Mouse (Mus musculus) left cerebral cortex, adult 8-10 months (tissue): ENCODE data around the gene Actr3b. TPM values are rescaled to one million over a fixed set of nuclear protein-coding genes. Genes with fewer than 3 reads are reported as not detected.

Experiments used
- DNase-seq, 2 experiments: peaks; one replicate each; pipeline ENCODE4 v3.0.0; 2022; ENCODE audit warnings: low spot score in 2 of 2
- total RNA-seq, 4 experiments: library from RNA; stranded (reverse); gene quantifications; 2 replicates each; pipeline ENCODE4 v1.2.4; 2022

The Actr3b gene
- total RNA-seq, 4 experiments from 2014 or later: 114 to 130 (median 118) TPM

DNA sequence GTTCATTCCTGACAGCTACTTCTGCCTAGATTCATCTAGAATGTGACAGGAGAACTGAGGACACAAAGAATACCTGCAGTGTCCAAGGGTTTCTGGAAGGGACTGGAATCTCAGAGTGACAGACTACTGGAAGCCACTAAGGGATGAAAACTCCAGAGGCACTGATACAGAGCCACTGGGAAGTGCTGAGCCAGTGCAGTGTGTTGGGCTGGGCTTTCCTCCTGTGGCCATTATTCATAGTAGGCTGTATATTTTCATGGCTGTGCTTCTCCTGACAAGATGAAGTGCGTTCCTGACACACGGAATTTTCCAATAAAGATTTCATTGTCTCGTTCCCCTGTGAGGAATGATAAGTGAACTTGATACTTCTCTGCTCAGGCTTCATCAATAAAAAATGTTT lies 126.9 kb downstream of the Actr3b start:
- no peak for DNase-seq

DNA sequence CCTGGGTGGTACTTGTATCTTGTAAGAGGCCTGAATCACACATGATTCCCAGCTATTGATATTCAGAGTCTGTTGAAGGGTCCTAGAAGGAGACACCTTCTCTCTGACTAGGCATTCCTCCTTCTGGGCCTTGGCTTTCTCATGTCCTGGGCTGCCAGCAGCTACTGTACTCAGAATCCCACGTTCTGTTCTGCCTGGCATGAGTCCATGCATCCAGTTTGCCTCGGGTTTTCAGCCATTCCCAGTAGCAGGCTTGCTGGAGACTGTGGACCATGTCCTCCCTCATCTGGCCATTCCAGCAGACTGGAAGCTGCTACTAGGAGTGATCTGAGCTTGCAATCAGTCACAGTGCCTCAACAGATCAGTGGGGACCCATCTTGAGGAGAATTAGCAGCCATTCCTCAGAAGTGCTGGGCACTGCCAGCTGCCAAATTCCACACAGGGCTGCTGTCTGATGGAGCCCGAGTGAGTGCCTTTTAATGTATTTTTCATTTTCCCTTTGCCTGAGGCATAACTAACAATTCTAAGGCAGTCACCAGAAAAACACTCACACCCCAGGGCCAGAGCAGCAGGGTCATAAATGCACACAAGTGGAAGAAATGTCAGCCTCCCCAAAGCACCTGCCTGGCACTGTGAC lies 130.1 kb downstream of the Actr3b start:
- no peak for DNase-seq

DNA sequence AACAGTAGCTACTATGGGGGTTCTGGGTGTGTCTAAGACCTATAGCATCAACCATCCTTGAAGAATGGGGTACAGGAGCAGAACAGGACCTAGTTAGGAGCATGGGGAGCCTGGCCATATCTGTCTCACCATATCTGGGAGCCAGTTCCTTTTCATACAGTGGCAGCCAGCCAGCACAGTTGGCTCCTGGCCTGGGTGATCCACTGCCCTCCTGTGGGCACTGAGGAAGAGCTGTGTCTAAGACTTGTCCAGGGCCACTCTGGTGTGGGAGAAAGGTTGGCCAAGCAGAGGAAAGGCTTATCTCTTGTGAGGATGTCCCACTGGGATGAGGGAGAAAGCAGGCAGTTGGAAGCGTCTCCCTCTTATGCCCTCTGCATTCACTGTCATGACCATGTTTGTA lies 131.5 kb downstream of the Actr3b start:
- no peak for DNase-seq

Other genes starting within 250 kb of the Actr3b start
- gene Cct8l1, start 243.9 kb upstream of the Actr3b start, total RNA-seq: under 1 TPM in 1 of 4 experiments, not detected in 3; 0.17 TPM
- gene Xrcc2, start 54.2 kb upstream of the Actr3b start, total RNA-seq: 1 to 10 TPM; 5.8 to 7.3 (median 6.8) TPM
- gene Gm21663, start 182.4 kb downstream of the Actr3b start, total RNA-seq: not detected
- gene Gm21671, start 194.4 kb downstream of the Actr3b start, total RNA-seq: not detected
- gene Gm21680, start 212.7 kb downstream of the Actr3b start, total RNA-seq: not detected
- not detected for gene Gm21698, start 228.7 kb downstream of the Actr3b start, total RNA-seq
- not detected for gene Gm1979, start 244.8 kb downstream of the Actr3b start, total RNA-seq